Mouse (Mus musculus): ENCODE results near the gene Hoxb7. TPM values are rescaled to one million over a fixed set of nuclear protein-coding genes. Genes with fewer than 3 reads are reported as not detected.

The Hoxb7 gene
- polyA plus RNA-seq, 1 experiment = not detected

GRCm38 (mm10) chr11:96267021-96267920 is 19.2 kb upstream of the Hoxb7 start:
- TF ChIP-seq CTCF (IDR thresholded peaks at IDR 0.05; ENCODE audit: low read depth, low read length) (no peak), POLR2A (IDR thresholded peaks at IDR 0.05; ENCODE audit: borderline replicate concordance, low read depth, low read length) (no peak)

GRCm38 (mm10) chr11:96268031-96268745 is 18.2 kb upstream of the Hoxb7 start:
- Histone ChIP-seq H3K4me3 (ENCODE audit: insufficient read depth, low read length) (no peak overlapping the region), H3K27ac (ENCODE audit: insufficient read depth, low read depth, low read length) (no peak overlapping the region), H3K4me1 (ENCODE audit: control insufficient read depth, insufficient read depth, low read length) (no peaks in the 10 kb centered on the region)
- no peak for TF ChIP-seq CTCF (IDR thresholded peaks at IDR 0.05; ENCODE audit: low read depth, low read length)
- no peak for TF ChIP-seq POLR2A (IDR thresholded peaks at IDR 0.05; ENCODE audit: borderline replicate concordance, low read depth, low read length)

More at GRCm38 (mm10) chr11:96267021-96267920, 19.2 kb upstream of the Hoxb7 start:
- no peak overlapping the region for H3K4me3 ChIP-seq (ENCODE audit: insufficient read depth, low read length)
- no peaks in the 10 kb centered on the region for H3K4me1 ChIP-seq (ENCODE audit: control insufficient read depth, insufficient read depth, low read length)
- no peak overlapping the region for H3K27ac ChIP-seq (ENCODE audit: insufficient read depth, low read depth, low read length)

GRCm38 (mm10) chr11:96269869-96270268 is 16.6 kb upstream of the Hoxb7 start:
- Histone ChIP-seq H3K27ac (ENCODE audit: insufficient read depth, low read depth, low read length) (no peak overlapping the region), H3K4me1 (ENCODE audit: control insufficient read depth, insufficient read depth, low read length) (no peaks in the 10 kb centered on the region), H3K4me3 (ENCODE audit: insufficient read depth, low read length) (no peak overlapping the region)
- TF ChIP-seq CTCF (IDR thresholded peaks at IDR 0.05; ENCODE audit: low read depth, low read length) = no peak
- no peak for TF ChIP-seq POLR2A (IDR thresholded peaks at IDR 0.05; ENCODE audit: borderline replicate concordance, low read depth, low read length)

- no peak within 1 kb of the TSS for H3K4me3 ChIP-seq (ENCODE audit: insufficient read depth, low read length)
- TF ChIP-seq CTCF (IDR thresholded peaks at IDR 0.05; ENCODE audit: low read depth, low read length) (no peak), POLR2A (IDR thresholded peaks at IDR 0.05; ENCODE audit: borderline replicate concordance, low read depth, low read length) (no peak)
- no peaks in the 10 kb centered on the region for H3K4me1 ChIP-seq (ENCODE audit: control insufficient read depth, insufficient read depth, low read length)
- H3K27ac ChIP-seq (ENCODE audit: insufficient read depth, low read depth, low read length) = no peak within 1 kb of the TSS
These were observed 15.4 kb upstream of the Hoxb7 start, which contains the start of gene Hoxb9 for GRCm38 (mm10) chr11:96270996-96271540. Gene Hoxb9, plus strand, starts transcription at chr11:96271457.

GRCm38 (mm10) chr11:96271541-96272011 is 14.8 kb upstream of the Hoxb7 start:
- no peak for TF ChIP-seq CTCF (IDR thresholded peaks at IDR 0.05; ENCODE audit: low read depth, low read length)
- Histone ChIP-seq H3K4me3 (ENCODE audit: insufficient read depth, low read length) (no peak overlapping the region), H3K4me1 (ENCODE audit: control insufficient read depth, insufficient read depth, low read length) (no peaks in the 10 kb centered on the region), H3K27ac (ENCODE audit: insufficient read depth, low read depth, low read length) (no peak overlapping the region)

- Histone ChIP-seq H3K27ac (ENCODE audit: insufficient read depth, low read depth, low read length) (no peak overlapping the region), H3K4me1 (ENCODE audit: control insufficient read depth, insufficient read depth, low read length) (no peaks in the 10 kb centered on the region), H3K4me3 (ENCODE audit: insufficient read depth, low read length) (no peak overlapping the region)
- TF ChIP-seq CTCF (IDR thresholded peaks at IDR 0.05; ENCODE audit: low read depth, low read length) (no peak), POLR2A (IDR thresholded peaks at IDR 0.05; ENCODE audit: borderline replicate concordance, low read depth, low read length) (no peak)
These were observed 14.2 kb upstream of the Hoxb7 start for GRCm38 (mm10) chr11:96272024-96272921.

- no peaks in the 10 kb centered on the region for H3K4me1 ChIP-seq (ENCODE audit: control insufficient read depth, insufficient read depth, low read length)
- no peak for TF ChIP-seq POLR2A (IDR thresholded peaks at IDR 0.05; ENCODE audit: borderline replicate concordance, low read depth, low read length)
- no peak for TF ChIP-seq CTCF (IDR thresholded peaks at IDR 0.05; ENCODE audit: low read depth, low read length)
- no peak overlapping the region for H3K27ac ChIP-seq (ENCODE audit: insufficient read depth, low read depth, low read length)
These were observed 12.0 kb upstream of the Hoxb7 start for GRCm38 (mm10) chr11:96274428-96274827.

GRCm38 (mm10) chr11:96275896-96276295 is 10.5 kb upstream of the Hoxb7 start:
- TF ChIP-seq POLR2A (IDR thresholded peaks at IDR 0.05; ENCODE audit: borderline replicate concordance, low read depth, low read length) = no peak
- no peak for TF ChIP-seq CTCF (IDR thresholded peaks at IDR 0.05; ENCODE audit: low read depth, low read length)
- Histone ChIP-seq H3K4me1 (ENCODE audit: control insufficient read depth, insufficient read depth, low read length) (no peaks in the 10 kb centered on the region), H3K27ac (ENCODE audit: insufficient read depth, low read depth, low read length) (no peak overlapping the region), H3K4me3 (ENCODE audit: insufficient read depth, low read length) (no peak overlapping the region)

More at GRCm38 (mm10) chr11:96274428-96274827, 12.0 kb upstream of the Hoxb7 start:
- no peak overlapping the region for H3K4me3 ChIP-seq (ENCODE audit: insufficient read depth, low read length)

All from bone marrow macrophage, adult 2 months (primary cell).